Mouse (Mus musculus) lung, adult 18-20 months (tissue): Measurements from ENCODE around the gene Zfp354c.
A peak's percentile ranks its signal among the peaks of the same experiment; 100 is the strongest.

Experiments used
- DNase-seq, 2 experiments: peaks; one replicate each; pipeline ENCODE4 v3.0.0; 2022; ENCODE audit warnings: mixed read lengths in 2 of 2

Gene Zfp354c

GRCm38 (mm10) chr11:50827010-50827953, at the start of gene Zfp354c:
Zfp354c (minus strand) TSS chr11:50827724.
- peak; percentile 85 to 89 for DNase-seq

- DNase-seq: no peak
These were observed 23.6 kb upstream of the Zfp354c start for GRCm38 (mm10) chr11:50850989-50851601.

GRCm38 (mm10) chr11:50850177-50850735, 22.7 kb upstream of the Zfp354c start, which contains the start of gene Grm6:
Grm6 (plus strand) TSS chr11:50850685.
- DNase-seq: no peak

- DNase-seq: no peak
These were observed 21.8 kb upstream of the Zfp354c start for GRCm38 (mm10) chr11:50849310-50849709.

DNA sequence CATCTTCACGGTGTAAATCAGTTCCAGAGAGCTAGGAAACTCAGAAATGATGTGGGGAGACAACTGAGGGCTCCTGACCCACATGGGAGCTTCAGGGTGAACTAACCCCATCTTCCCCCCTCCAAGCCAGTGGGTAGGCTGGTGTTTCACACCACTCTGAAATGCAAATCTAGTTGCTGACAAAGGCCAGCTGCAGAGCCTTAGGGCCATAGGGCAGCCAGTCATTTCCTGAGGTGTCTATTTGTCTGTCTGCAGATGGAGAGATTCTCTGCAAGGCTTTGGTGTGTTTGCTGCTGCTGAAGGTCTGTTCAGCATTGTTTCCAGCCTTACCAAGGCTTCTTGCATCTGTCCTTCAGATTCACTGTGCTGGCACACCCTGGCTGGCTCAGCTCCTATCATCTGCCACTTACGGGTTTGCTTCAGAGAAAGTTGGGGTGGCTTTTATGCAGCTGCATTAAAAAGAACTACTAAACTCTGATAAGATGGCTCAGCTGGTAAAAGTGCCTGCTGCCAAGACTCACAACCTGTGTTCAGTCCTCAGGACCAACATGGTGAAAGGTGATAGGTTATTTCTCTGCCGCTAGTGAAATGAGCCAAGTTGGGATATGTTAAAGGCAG, 21.1 kb upstream of the Zfp354c start:
- no peak for DNase-seq

DNA sequence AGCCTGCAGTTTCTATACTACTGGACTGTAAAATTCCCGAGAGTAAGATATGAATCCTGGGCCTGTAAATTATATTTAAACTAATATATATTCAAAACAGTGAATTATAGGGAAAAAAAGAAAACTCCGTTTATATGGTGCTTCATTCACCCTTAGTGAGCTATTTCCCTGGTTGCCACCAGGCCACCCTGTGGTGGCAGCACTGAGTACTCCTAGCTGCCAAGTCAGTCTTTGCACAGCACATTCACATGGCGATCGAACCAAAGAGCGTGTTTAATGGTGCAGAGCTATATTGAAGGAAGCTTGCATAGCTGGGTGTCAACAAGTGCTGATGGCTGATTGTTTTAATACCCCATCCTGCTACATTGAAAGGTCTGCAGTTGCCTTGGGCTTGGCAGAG, 19.5 kb upstream of the Zfp354c start:
- no peak for DNase-seq

- no peak for DNase-seq
These were observed 18.4 kb upstream of the Zfp354c start for GRCm38 (mm10) chr11:50845951-50846350.

- peak; percentile 92 to 95 for DNase-seq
These were observed 13.7 kb upstream of the Zfp354c start, which contains the start of gene Zfp879 for GRCm38 (mm10) chr11:50841023-50841735. Zfp879 (minus strand) TSS chr11:50841552.

DNA sequence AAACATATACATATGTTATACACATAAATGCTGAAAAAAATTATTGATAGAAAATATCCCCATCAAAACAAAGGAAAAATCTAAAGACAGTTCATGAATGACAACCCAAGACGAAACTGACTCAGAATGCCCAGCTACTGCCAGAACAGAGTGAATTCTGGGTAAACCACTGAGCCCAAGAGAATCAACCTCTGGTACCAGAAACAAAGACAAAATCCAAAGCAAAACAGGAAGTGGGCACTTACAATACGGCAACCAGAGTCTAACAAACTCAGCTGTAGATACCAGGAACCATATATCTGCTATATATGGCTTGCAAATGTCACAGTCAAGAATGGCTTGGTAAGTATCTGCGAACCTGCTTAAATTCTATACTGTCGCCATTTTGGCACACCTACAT, 8.2 kb upstream of the Zfp354c start:
- DNase-seq: no peak

DNA sequence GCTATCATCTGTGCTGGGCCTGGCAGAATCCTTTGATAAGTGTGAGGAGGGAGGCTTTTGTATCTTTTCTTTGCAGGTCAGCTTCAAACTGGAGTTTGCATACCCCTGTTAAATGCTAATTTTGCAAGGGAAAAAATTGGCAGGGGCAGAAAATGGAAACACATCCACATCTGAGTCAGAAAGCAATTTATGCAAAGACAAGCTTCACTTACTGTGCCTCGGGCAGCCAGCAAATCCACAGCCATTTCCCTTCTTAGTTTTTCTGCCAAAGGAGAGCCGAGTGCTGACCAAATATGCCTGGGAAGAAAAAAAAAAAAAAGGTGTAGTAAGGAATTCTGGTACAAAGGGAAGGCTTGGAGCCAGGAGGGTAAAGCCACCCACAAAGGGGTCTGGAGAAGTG, 1.3 kb downstream of the Zfp354c start:
- no peak for DNase-seq

- no peak for DNase-seq
These were observed 13.3 kb downstream of the Zfp354c start for GRCm38 (mm10) chr11:50814233-50814632.

DNA sequence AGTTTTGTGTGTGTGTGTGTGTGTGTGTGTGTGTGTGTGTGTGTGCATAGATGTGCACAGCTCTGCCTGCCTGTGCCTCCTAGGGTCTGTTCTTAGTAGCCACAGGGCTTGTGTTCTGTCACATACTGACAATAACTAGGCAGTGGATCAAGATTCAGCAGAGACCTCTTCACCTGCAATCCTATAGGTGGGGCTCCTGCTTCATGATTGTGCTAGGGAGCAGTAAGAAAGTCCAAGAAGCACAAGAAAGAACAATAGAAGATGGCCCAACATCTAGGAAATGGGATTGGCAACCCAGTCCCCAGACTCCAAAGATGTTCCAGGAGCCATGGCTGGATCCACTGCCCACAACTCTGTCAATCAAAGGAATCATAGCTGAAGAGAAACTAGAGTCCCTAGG, 28.7 kb downstream of the Zfp354c start:
- DNase-seq: no peak

DNA sequence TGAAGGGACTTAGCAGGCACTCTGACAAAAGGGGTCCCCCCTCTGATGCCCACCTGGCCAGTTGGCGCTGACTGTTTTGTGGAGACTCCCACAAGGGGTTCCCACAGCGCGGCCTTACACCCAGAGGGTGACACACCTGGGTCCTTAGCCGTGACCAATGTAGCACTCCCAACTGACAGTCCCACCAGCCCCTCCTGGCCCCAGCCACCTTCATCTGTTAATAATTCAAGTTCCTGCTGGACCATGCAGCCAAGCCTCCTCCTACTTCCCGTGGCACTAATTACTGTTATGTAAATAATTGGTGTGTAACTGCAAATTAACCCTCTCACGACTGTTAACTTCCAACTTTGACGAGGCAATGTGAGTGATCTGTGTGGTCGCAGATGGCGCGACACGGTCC, 29.9 kb downstream of the Zfp354c start:
- no peak for DNase-seq

DNA sequence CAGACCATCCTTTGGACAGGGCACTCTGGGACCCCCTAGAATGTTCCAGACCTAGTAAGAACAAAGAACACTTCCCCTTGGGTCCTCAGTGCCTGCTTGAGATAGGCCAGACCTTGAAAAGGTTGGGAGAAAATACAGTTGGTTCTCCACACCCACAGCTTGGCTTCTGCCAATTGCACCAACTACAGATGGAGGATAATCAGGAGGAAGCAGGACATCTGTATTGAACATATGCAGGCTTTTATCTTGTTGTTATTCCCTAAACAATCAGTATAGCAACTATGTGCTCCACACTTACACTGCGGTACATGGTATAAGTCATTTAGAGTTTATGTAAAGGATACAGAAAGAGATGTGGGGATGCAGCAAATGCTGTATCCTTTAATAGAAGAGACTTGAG, 56.5 kb downstream of the Zfp354c start:
- no peak for DNase-seq

DNA sequence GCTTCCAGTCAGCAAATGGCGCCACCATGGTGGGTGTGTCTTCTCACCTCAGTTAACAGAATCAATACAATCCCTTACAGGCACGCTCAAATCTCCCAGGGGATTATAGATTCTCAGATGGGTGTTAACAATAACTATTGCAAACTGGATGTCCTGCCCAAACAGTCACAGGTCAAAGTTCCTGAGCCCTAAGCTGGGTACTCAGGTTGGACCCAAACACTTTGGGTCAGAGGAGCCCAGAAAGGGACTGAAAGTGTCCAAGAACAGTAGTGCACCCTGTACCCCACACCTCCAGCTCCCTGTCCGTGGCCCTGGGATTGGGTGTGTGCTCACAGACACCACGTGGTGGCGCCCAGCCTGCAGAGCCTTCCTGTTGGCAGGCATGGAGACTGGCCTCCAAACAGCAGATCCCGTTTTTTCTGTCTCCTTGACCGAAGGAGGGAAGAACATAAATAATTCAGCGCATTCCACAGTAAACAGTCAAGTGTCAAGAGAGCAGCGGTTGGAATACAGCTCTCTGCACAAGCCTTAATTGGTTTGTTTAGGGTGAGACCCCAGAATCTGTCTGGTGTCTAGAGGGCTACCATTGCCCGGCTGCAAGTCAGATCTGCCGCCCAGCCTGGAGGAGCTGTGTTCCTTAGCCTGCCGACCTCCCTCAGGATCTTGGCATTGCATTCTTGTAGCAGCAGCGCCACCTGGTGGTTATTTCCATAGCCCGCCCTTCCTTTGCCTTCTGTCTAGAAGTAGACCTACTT, 58.4 kb downstream of the Zfp354c start:
- peak; percentile 81 to 84 for DNase-seq

- DNase-seq: peak; percentile 9 to 21
These were observed 60.5 kb downstream of the Zfp354c start for GRCm38 (mm10) chr11:50767039-50767438.

GRCm38 (mm10) chr11:50766461-50766860, 61.1 kb downstream of the Zfp354c start:
- no peak for DNase-seq
